Mouse (Mus musculus) kidney, adult 2 months (tissue): Measurements from ENCODE around the gene Heatr6.

Experiments
- CTCF ChIP-seq: fragments of 200-500 bp; conservative IDR thresholded peaks from 2 replicates; pipeline ENCODE4 v1.5.1; 2011; ENCODE audit warnings: low read depth, mild to moderate bottlenecking, control low read depth, low read length, moderate library complexity, mixed read lengths; ENCODE audit not compliant: insufficient read depth, insufficient read length
- POLR2A ChIP-seq: fragments of 200-500 bp; IDR thresholded peaks from one replicate; pipeline ENCODE4 v1.6.1; 2011; ENCODE audit warnings: low read depth, low read length, control low read depth

DNA sequence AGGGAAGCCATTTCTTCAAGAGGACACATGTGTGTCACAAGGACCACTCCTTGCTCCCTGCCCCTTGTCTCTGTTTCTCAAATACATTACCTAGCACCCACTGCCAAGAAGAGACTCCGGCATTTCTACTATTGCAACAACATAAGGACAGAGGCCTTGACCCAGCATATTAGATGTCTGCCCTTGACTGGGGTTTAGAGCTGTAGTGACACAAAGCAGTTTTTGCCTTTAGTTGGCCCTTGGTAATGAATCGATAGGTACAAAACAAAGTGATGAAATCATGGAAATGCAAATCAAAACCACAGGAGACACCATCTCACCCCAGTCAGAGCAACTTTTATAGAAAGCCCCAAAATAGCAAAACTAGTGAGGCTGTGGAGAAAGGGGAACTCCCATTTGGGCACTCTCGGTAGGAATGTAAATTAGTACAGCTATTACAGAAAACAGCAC, 16.4 kb upstream of the Heatr6 start:
- TF ChIP-seq CTCF (no peak), POLR2A (no peak)
